8 mouse cellular contexts compared by ENCODE assay signal in the genomic region with DNA sequence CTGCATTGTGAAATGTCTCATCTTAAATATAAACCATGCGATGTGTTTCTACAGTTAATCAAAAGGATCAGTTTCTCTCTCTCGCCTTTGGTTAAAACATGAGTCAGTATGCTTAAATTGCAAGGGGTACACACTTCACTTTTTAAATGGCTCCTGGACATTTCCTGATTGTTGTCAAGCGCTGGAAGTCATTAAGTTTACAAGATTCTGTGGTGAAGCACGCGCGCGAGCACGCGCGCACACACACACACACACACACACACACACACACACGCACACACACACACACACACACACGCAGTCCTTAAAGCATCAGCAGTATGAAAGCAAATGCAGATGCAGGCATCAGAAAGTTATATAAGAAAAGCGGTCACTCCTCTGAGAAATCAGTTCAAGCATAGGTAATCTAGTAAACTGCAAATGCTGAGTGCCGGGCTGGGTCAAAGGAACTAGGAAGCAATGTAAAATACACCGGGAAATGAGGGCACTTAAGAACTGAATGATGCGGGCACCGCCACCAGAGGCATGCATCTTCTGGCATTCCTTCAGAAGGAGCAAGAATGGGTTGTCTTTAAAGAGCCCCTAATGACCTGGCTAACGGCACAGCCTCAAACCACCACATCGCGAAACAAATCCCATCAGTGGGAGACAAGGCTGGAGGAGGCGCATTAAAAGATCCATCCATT. TPM values are rescaled to one million over a fixed set of nuclear protein-coding genes. Genes with fewer than 3 reads are reported as not detected.
DNase-seq lines count a peak whose midpoint lies in the region; ATAC-seq and TF ChIP-seq lines count a peak whose summit lies in the region.

No protein-coding gene starts in this region.

- no peak for DNase-seq in cerebellum, adult 8-10 months
- peak; percentile 45 for DNase-seq in thymus, postnatal 4 days
- DNase-seq in thymus, postnatal 10 days (ENCODE audit: low spot score in 2 of 2): no peak
- peak; percentile 26 for DNase-seq in heart, postnatal 0 days (ENCODE audit: low spot score)
- no peak for DNase-seq in liver, embryonic 13.5 days
- peak; percentile 78 for DNase-seq in naive thymus-derived CD4-positive, alpha-beta T cell, adult 2 months (ENCODE audit: low read depth)
- no peak for DNase-seq in gastrocnemius, postnatal 36 days

- H3K4me1 ChIP-seq in heart, postnatal 0 days (ENCODE audit: control insufficient read depth, insufficient read depth): peaks cover 12% of the 10 kb centered on the region; the same call in 1 of the 2 replicates
- H3K4me1 ChIP-seq in liver, embryonic 13.5 days (replicated peaks): peaks cover 48% of the 10 kb centered on the region

- peak overlapping the region; percentile 94 for H3K27ac ChIP-seq in heart, postnatal 0 days (ENCODE audit: low read depth)
- H3K27ac ChIP-seq in liver, embryonic 13.5 days: peak overlapping the region; percentile 79

- intact Hi-C loops in gastrocnemius, postnatal 36 days (cut with DNase I): no loop called here

- 9% methylated on average over 21 of the region's 21 CpGs for WGBS in heart, postnatal 0 days
- 9% methylated on average over 21 of the region's 21 CpGs for WGBS in liver, embryonic 13.5 days (ENCODE audit: insufficient replicate concordance)

- peak overlapping the region; percentile 100 for H3K4me3 ChIP-seq in heart, postnatal 0 days (ENCODE audit: low read depth, low read length)
- peak overlapping the region; percentile 96 for H3K4me3 ChIP-seq in liver, embryonic 13.5 days (replicated peaks)

- H3K9ac ChIP-seq in heart, postnatal 0 days (replicated peaks; ENCODE audit: low read depth, low read length): peak overlapping the region; percentile 97
- H3K9ac ChIP-seq in liver, embryonic 13.5 days: peak overlapping the region; percentile 93

- ATAC-seq in cerebellum, adult (ENCODE audit: insufficient number of reproducible peaks, low FRiP score, low TSS enrichment): peak; percentile 43
- peak; percentile 7 for ATAC-seq in heart, postnatal 0 days (ENCODE audit: insufficient read depth, low read depth)
- ATAC-seq in liver, embryonic 13.5 days (ENCODE audit: low read depth): peak; percentile 1; the same call in 1 of the 2 replicates

- H3K27me3 ChIP-seq in heart, postnatal 0 days (ENCODE audit: control insufficient read depth, insufficient read depth, low read length): no peaks in the 10 kb centered on the region
- H3K27me3 ChIP-seq in liver, embryonic 13.5 days: no peaks in the 10 kb centered on the region

- peak overlapping the region; percentile 70 for H3K4me2 ChIP-seq in heart, postnatal 0 days (ENCODE audit: low read depth, low read length)
- peak overlapping the region; percentile 86 for H3K4me2 ChIP-seq in liver, embryonic 13.5 days

- H3K36me3 ChIP-seq in heart, postnatal 0 days (replicated peaks; ENCODE audit: control insufficient read depth, insufficient read depth, low read length): 0 out of 2 replicates have a peak, but pooled peaks cover 3% of the 10 kb centered on the region
- H3K36me3 ChIP-seq in liver, embryonic 13.5 days: peaks cover 3% of the 10 kb centered on the region

- TF ChIP-seq EP300 in heart, postnatal 0 days (IDR thresholded peaks at IDR 0.05; ENCODE audit: low read depth): no peak

- H3K9me3 ChIP-seq in heart, postnatal 0 days (replicated peaks; ENCODE audit: control insufficient read depth, low read length): no peaks in the 10 kb centered on the region
- H3K9me3 ChIP-seq in liver, embryonic 13.5 days (replicated peaks): no peaks in the 10 kb centered on the region

- no peak for TF ChIP-seq CTCF in heart, postnatal 0 days (IDR thresholded peaks at IDR 0.05; ENCODE audit: low read depth)

RNA-seq across cellular contexts. Expression of a gene that starts 0.9 kb away (rescaled TPM):
- total RNA-seq in heart, postnatal 0 days (2014; rRNA removed; ENCODE audit: low replicate concordance): 13.7 and 76.8 TPM in 2 replicates
- 12.0 and 12.3 TPM in 2 replicates for polyA plus RNA-seq in heart, postnatal 0 days (2015; fragmentation: Nextera tagmentation; extraction: Ambion mirVana)
- polyA plus RNA-seq in liver, embryonic 13.5 days (2015; fragmentation: Nextera tagmentation; extraction: Ambion mirVana): 5.5 and 6.1 TPM in 2 replicates
- 10 to 100 TPM; 17.7 to 20.1 TPM for total RNA-seq in gastrocnemius, postnatal 36 days (2021)

RNA-seq across cellular contexts. Expression of a gene that starts 32.4 kb away (rescaled TPM):
- total RNA-seq in heart, postnatal 0 days (2014; rRNA removed; ENCODE audit: low replicate concordance): 43.4 and 57.8 TPM in 2 replicates
- 47.8 and 52.1 TPM in 2 replicates for polyA plus RNA-seq in heart, postnatal 0 days (2015; fragmentation: Nextera tagmentation; extraction: Ambion mirVana)
- polyA plus RNA-seq in liver, embryonic 13.5 days (2015; fragmentation: Nextera tagmentation; extraction: Ambion mirVana): 96.5 and 121 TPM in 2 replicates
- total RNA-seq in gastrocnemius, postnatal 36 days (2021): 10 to 100 TPM; 15.3 to 17.4 TPM

Comparison
In these comparisons a context has a peak if more than half of its experiments do, and no peak if none do; other contexts are left out.
1. DNase-seq: peak in thymus, postnatal 4 days (single experiment), heart, postnatal 0 days (single experiment) and naive thymus-derived CD4-positive, alpha-beta T cell, adult 2 months (single experiment); none in cerebellum, adult 8-10 months (single experiment), thymus, postnatal 10 days (0 of 2), liver, embryonic 13.5 days (single experiment) and gastrocnemius, postnatal 36 days (0 of 2).
2. Peak in every context shown above with its lines, with median percentiles within 50 percentile points of each other: ATAC-seq.